Mouse (Mus musculus) testis, adult 2 months (tissue): ENCODE results near the gene Arg2.

ENCODE experiments used
- CTCF ChIP-seq: fragments of 200-500 bp; IDR thresholded peaks from 2 replicates; pipeline ENCODE4 v1.5.1; 2012; ENCODE audit warnings: low read depth, mild to moderate bottlenecking, inconsistent platforms, low read length, moderate library complexity; ENCODE audit not compliant: control insufficient read depth, insufficient read depth, insufficient replicate concordance
- POLR2A ChIP-seq: fragments of 200-500 bp; IDR thresholded peaks from 2 replicates; pipeline ENCODE4 v1.6.1; 2012; ENCODE audit warnings: low read depth, mild to moderate bottlenecking, inconsistent platforms, low read length, moderate library complexity; ENCODE audit not compliant: control insufficient read depth

- TF ChIP-seq CTCF, result no peak
- TF ChIP-seq POLR2A, result no peak
Observed at GRCm38 (mm10) chr12:79175998-79176397, 45.4 kb downstream of the Arg2 start.
